Mouse (Mus musculus) liver, adult 2 months (tissue): ENCODE data around the gene Ncmap.

Experiments used
- CTCF ChIP-seq: fragments of 200-500 bp; IDR thresholded peaks from 2 replicates; pipeline ENCODE4 v1.5.1; 2011; ENCODE audit warnings: low read depth, low read length, control low read depth
- POLR2A ChIP-seq: fragments of 200-500 bp; IDR thresholded peaks from 2 replicates; pipeline ENCODE4 v1.6.1; 2011; ENCODE audit warnings: low read length, control low read depth; ENCODE audit not compliant: insufficient read depth; ENCODE audit errors: extremely low read depth

- TF ChIP-seq CTCF (no peak), POLR2A (no peak)
Observed at GRCm38 (mm10) chr4:135361722-135362121, 36.3 kb downstream of the Ncmap start.
